In the genomic region with DNA sequence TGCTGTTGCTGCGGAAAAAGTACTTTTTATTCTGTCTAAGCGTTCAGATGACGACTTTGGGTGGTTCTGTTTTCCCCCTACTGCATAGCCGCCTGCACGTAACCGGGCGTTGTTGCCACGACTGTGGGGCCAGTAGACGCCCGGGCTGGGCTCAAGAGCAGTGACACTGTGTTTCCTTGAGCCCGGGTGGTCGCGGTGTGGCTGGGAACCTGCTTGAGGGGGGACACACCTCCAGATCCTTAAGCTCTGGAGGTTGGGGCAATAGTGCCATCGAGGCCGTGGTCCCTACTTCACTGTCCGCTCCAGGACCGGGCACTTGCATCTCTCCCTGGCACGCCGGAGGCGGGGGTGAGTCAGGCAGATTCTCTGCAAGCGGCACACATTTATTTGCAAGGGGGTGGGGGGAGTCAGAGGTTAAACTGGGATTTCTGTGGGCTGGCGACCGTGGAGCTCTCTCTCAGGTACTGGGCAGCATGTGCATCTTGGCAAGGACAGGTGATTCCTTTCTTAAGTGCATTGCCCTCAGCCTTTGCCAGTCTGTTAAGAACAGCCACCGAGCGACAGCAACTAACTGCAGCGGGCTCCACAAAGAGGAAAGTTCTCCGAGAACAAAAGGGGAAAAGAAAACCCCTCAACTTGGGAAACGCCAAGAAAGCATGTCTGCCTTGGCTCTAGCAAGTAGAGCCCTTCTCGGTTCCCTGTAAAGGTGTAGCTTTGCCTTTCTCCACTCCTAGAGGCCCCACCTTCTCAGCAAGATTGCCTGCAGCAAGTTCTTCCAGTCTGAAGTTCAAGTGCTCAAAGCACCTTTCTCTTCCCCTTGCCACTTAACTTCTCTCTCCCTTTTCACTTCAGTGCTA, we compare ENCODE assay signal across 8 mouse cellular contexts. TPM values are rescaled to one million over a fixed set of nuclear protein-coding genes. Genes with fewer than 3 reads are reported as not detected.
A peak's percentile ranks its signal among the peaks of the same experiment; 100 is the strongest.
DNase-seq lines count a peak whose midpoint lies in the region; ATAC-seq and TF ChIP-seq lines count a peak whose summit lies in the region.

No protein-coding gene starts in this region.

- no peaks in the 10 kb centered on the region for H3K9me3 ChIP-seq in forebrain, embryonic 16.5 days (ENCODE audit: control insufficient read depth, low read length)
- H3K9me3 ChIP-seq in intestine, embryonic 16.5 days (ENCODE audit: control insufficient read depth, low read length), result no peaks in the 10 kb centered on the region
- no peaks in the 10 kb centered on the region for H3K9me3 ChIP-seq in liver, postnatal 0 days (ENCODE audit: low read length)
- no peaks in the 10 kb centered on the region for H3K9me3 ChIP-seq in neural tube, embryonic 14.5 days (ENCODE audit: control insufficient read depth, low read length)

- TF ChIP-seq EP300 in liver, postnatal 0 days (IDR thresholded peaks at IDR 0.05; ENCODE audit: low read depth), result no peak

- H3K4me2 ChIP-seq in forebrain, embryonic 16.5 days (ENCODE audit: low read length), result peak overlapping the region; percentile 93
- H3K4me2 ChIP-seq in intestine, embryonic 16.5 days (ENCODE audit: low read depth, low read length), result peak overlapping the region; percentile 97
- peak overlapping the region; percentile 79 for H3K4me2 ChIP-seq in liver, postnatal 0 days (ENCODE audit: low read depth, low read length)
- H3K4me2 ChIP-seq in neural tube, embryonic 14.5 days (ENCODE audit: low read depth, low read length), result peak overlapping the region; percentile 96

- no peak overlapping the region for H3K27ac ChIP-seq in forebrain, embryonic 16.5 days (ENCODE audit: low read length)
- peak overlapping the region; percentile 60 for H3K27ac ChIP-seq in intestine, embryonic 16.5 days (ENCODE audit: low read length)
- H3K27ac ChIP-seq in liver, postnatal 0 days (ENCODE audit: low read depth), result no peak overlapping the region
- no peak overlapping the region for H3K27ac ChIP-seq in neural tube, embryonic 14.5 days (ENCODE audit: low read depth, low read length)

- H3K36me3 ChIP-seq in forebrain, embryonic 16.5 days (ENCODE audit: control insufficient read depth, insufficient read depth), result no peaks in the 10 kb centered on the region
- no peaks in the 10 kb centered on the region for H3K36me3 ChIP-seq in intestine, embryonic 16.5 days (ENCODE audit: control insufficient read depth, insufficient read depth, low read length)
- no peaks in the 10 kb centered on the region for H3K36me3 ChIP-seq in liver, postnatal 0 days (replicated peaks; ENCODE audit: insufficient read depth, low read length)
- H3K36me3 ChIP-seq in neural tube, embryonic 14.5 days (ENCODE audit: control insufficient read depth, insufficient read depth, low read length), result no peaks in the 10 kb centered on the region

- DNase-seq in ovary, postnatal 36 days (ENCODE audit: low spot score), result peak; percentile 18
- DNase-seq in ovary, postnatal 14 days (ENCODE audit: low spot score), result no peak
- peak; percentile 40 for DNase-seq in cerebellum, adult 11 months
- DNase-seq in liver, postnatal 0 days, result peak; percentile 32
- no peak for DNase-seq in layer of hippocampus, adult 18-20 months (ENCODE audit: low spot score in 2 of 2)

- under 1% methylated on average over 29 of the region's 29 CpGs for WGBS in forebrain, embryonic 16.5 days
- 2% methylated on average over 29 of the region's 29 CpGs for WGBS in intestine, embryonic 16.5 days
- WGBS in liver, postnatal 0 days (ENCODE audit: insufficient replicate concordance), result 2% methylated on average over 26 of the region's 29 CpGs
- under 1% methylated on average over 29 of the region's 29 CpGs for WGBS in neural tube, embryonic 14.5 days

- peaks cover 12% of the 10 kb centered on the region for H3K4me1 ChIP-seq in forebrain, embryonic 16.5 days (replicated peaks; ENCODE audit: control insufficient read depth, insufficient read depth, low read length)
- H3K4me1 ChIP-seq in intestine, embryonic 16.5 days (ENCODE audit: control insufficient read depth, insufficient read depth, low read length), result no peaks in the 10 kb centered on the region
- 0 out of 2 replicates have a peak, but pooled peaks cover 2% of the 10 kb centered on the region for H3K4me1 ChIP-seq in liver, postnatal 0 days (ENCODE audit: insufficient read depth)
- H3K4me1 ChIP-seq in neural tube, embryonic 14.5 days (ENCODE audit: control insufficient read depth, insufficient read depth, low read length), result peaks cover 5% of the 10 kb centered on the region; the same call in 1 of the 2 replicates

- H3K4me3 ChIP-seq in forebrain, embryonic 16.5 days (replicated peaks; ENCODE audit: low read length), result peak overlapping the region; percentile 76
- H3K4me3 ChIP-seq in intestine, embryonic 16.5 days (ENCODE audit: low read length), result peak overlapping the region; percentile 85
- H3K4me3 ChIP-seq in liver, postnatal 0 days (ENCODE audit: low read depth, low read length), result peak overlapping the region; percentile 68
- peak overlapping the region; percentile 66 for H3K4me3 ChIP-seq in neural tube, embryonic 14.5 days (ENCODE audit: low read depth, low read length)

- peak overlapping the region; percentile 75 for H3K9ac ChIP-seq in forebrain, embryonic 16.5 days (replicated peaks; ENCODE audit: low read depth, low read length)
- H3K9ac ChIP-seq in intestine, embryonic 16.5 days (ENCODE audit: low read depth, low read length), result peak overlapping the region; percentile 85
- peak overlapping the region; percentile 68 for H3K9ac ChIP-seq in liver, postnatal 0 days (replicated peaks)
- H3K9ac ChIP-seq in neural tube, embryonic 14.5 days (replicated peaks; ENCODE audit: low read depth, low read length), result peak overlapping the region; percentile 67

- H3K27me3 ChIP-seq in forebrain, embryonic 16.5 days (replicated peaks; ENCODE audit: control insufficient read depth, insufficient read depth, low read length), result no peaks in the 10 kb centered on the region; the same call in 1 of the 2 replicates
- no peaks in the 10 kb centered on the region for H3K27me3 ChIP-seq in intestine, embryonic 16.5 days (replicated peaks; ENCODE audit: control insufficient read depth, insufficient read depth, low read length)
- H3K27me3 ChIP-seq in liver, postnatal 0 days (ENCODE audit: insufficient read depth, low read length), result peaks cover 19% of the 10 kb centered on the region
- peaks cover 6% of the 10 kb centered on the region; the same call in 1 of the 2 replicates for H3K27me3 ChIP-seq in neural tube, embryonic 14.5 days (ENCODE audit: control insufficient read depth, insufficient read depth, low read length)

- peak; percentile 38 for ATAC-seq in forebrain, embryonic 16.5 days
- peak; percentile 72 for ATAC-seq in intestine, embryonic 16.5 days
- peak; percentile 1 for ATAC-seq in liver, postnatal 0 days
- peak; percentile 29; the same call in 1 of the 2 replicates for ATAC-seq in neural tube, embryonic 14.5 days (ENCODE audit: low read depth)

- no peak for TF ChIP-seq CTCF in liver, postnatal 0 days (IDR thresholded peaks at IDR 0.05; ENCODE audit: low read depth)

RNA-seq across cellular contexts. Expression of gene Slc4a4, which starts 1.2 kb away (rescaled TPM):
- 3.8 and 4.8 TPM in 2 replicates for polyA plus RNA-seq in forebrain, embryonic 16.5 days (2015; fragmentation: Nextera tagmentation; extraction: Ambion mirVana)
- polyA plus RNA-seq in intestine, embryonic 16.5 days (2015; fragmentation: Nextera tagmentation; extraction: Ambion mirVana), result 2.4 and 2.6 TPM in 2 replicates
- polyA plus RNA-seq in liver, postnatal 0 days (2015; fragmentation: Nextera tagmentation; extraction: Ambion mirVana), result 3.3 and 4.1 TPM in 2 replicates
- polyA plus RNA-seq in neural tube, embryonic 14.5 days (2014; fragmentation: Nextera tagmentation; extraction: Ambion mirVana), result 10.9 and 15.8 TPM in 2 replicates
- total RNA-seq in layer of hippocampus, adult 18-20 months (2021), result 100 to 1,000 TPM; 125 to 128 TPM

Comparison
In these comparisons a context has a peak if more than half of its experiments do, and no peak if none do; other contexts are left out.
1. DNase-seq: peak in ovary, postnatal 36 days (single experiment), cerebellum, adult 11 months (single experiment) and liver, postnatal 0 days (single experiment); none in ovary, postnatal 14 days (single experiment) and layer of hippocampus, adult 18-20 months (0 of 2).
2. ATAC-seq: peak in every context shown above with its lines; median percentile 72 in intestine, embryonic 16.5 days; 38 in forebrain, embryonic 16.5 days; 29 in neural tube, embryonic 14.5 days; 1 in liver, postnatal 0 days.
3. Peak in every context shown above with its lines, with median percentiles within 50 percentile points of each other: H3K4me2 ChIP-seq, H3K4me3 ChIP-seq and H3K9ac ChIP-seq.